Mouse (Mus musculus): ENCODE data around the gene Ifngr2. TPM values are rescaled to one million over a fixed set of nuclear protein-coding genes. Genes with fewer than 3 reads are reported as not detected.

Gene Ifngr2
- polyA plus RNA-seq, 1 experiment from 2014 or later = 106 TPM

Small RNAs within 50 kb of the gene (microRNA-seq; reads per million reads assigned to microRNA genes)
- gene Mir6367 = not detected

Other genes starting within 250 kb of the Ifngr2 start
- 37.1 and 39.5 TPM in 2 replicates for gene Ifnar2, start 174.3 kb upstream of the Ifngr2 start, polyA plus RNA-seq (2015; fragmentation: Nextera tagmentation; extraction: Ambion mirVana)
- not detected in 2 replicates for gene Gm21970, start 155.4 kb upstream of the Ifngr2 start, polyA plus RNA-seq (2015; fragmentation: Nextera tagmentation; extraction: Ambion mirVana)
- 12.2 and 16.4 TPM in 2 replicates for gene Il10rb, start 140.9 kb upstream of the Ifngr2 start, polyA plus RNA-seq (2015; fragmentation: Nextera tagmentation; extraction: Ambion mirVana)
- gene Ifnar1, start 61.8 kb upstream of the Ifngr2 start, polyA plus RNA-seq (2015; fragmentation: Nextera tagmentation; extraction: Ambion mirVana) = 48.3 and 51.4 TPM in 2 replicates
- 99.3 and 105 TPM in 2 replicates for gene Tmem50b, start 50.7 kb downstream of the Ifngr2 start, polyA plus RNA-seq (2015; fragmentation: Nextera tagmentation; extraction: Ambion mirVana)
- gene Dnajc28, start 72.0 kb downstream of the Ifngr2 start, polyA plus RNA-seq (2015; fragmentation: Nextera tagmentation; extraction: Ambion mirVana) = 5.6 and 5.8 TPM in 2 replicates
- gene Gart, start 99.9 kb downstream of the Ifngr2 start, polyA plus RNA-seq (2015; fragmentation: Nextera tagmentation; extraction: Ambion mirVana) = 56.7 and 59.1 TPM in 2 replicates
- 110 and 114 TPM in 2 replicates for gene Son, start 100.4 kb downstream of the Ifngr2 start, polyA plus RNA-seq (2015; fragmentation: Nextera tagmentation; extraction: Ambion mirVana)
- 19.7 and 21.1 TPM in 2 replicates for gene Donson, start 141.7 kb downstream of the Ifngr2 start, polyA plus RNA-seq (2015; fragmentation: Nextera tagmentation; extraction: Ambion mirVana)
- 92.8 and 93.4 TPM in 2 replicates for gene Cryzl1, start 181.9 kb downstream of the Ifngr2 start, polyA plus RNA-seq (2015; fragmentation: Nextera tagmentation; extraction: Ambion mirVana)
- 57.8 and 60.2 TPM in 2 replicates for gene Itsn1, start 182.2 kb downstream of the Ifngr2 start, polyA plus RNA-seq (2015; fragmentation: Nextera tagmentation; extraction: Ambion mirVana)

Measured in hindbrain, embryonic 15.5 days (tissue).